Mouse (Mus musculus): Measurements from ENCODE around the gene Resf1. TPM values are rescaled to one million over a fixed set of nuclear protein-coding genes. Genes with fewer than 3 reads are reported as not detected.
"Not testable (repeated sequence)": the region's sequence is repeated elsewhere in the genome, so short reads cannot be mapped to it uniquely, and the experiment has no call there.

Gene Resf1
- polyA plus RNA-seq (2015; fragmentation: Nextera tagmentation; extraction: Ambion mirVana) = 38.4 and 44.8 TPM in 2 replicates

DNA sequence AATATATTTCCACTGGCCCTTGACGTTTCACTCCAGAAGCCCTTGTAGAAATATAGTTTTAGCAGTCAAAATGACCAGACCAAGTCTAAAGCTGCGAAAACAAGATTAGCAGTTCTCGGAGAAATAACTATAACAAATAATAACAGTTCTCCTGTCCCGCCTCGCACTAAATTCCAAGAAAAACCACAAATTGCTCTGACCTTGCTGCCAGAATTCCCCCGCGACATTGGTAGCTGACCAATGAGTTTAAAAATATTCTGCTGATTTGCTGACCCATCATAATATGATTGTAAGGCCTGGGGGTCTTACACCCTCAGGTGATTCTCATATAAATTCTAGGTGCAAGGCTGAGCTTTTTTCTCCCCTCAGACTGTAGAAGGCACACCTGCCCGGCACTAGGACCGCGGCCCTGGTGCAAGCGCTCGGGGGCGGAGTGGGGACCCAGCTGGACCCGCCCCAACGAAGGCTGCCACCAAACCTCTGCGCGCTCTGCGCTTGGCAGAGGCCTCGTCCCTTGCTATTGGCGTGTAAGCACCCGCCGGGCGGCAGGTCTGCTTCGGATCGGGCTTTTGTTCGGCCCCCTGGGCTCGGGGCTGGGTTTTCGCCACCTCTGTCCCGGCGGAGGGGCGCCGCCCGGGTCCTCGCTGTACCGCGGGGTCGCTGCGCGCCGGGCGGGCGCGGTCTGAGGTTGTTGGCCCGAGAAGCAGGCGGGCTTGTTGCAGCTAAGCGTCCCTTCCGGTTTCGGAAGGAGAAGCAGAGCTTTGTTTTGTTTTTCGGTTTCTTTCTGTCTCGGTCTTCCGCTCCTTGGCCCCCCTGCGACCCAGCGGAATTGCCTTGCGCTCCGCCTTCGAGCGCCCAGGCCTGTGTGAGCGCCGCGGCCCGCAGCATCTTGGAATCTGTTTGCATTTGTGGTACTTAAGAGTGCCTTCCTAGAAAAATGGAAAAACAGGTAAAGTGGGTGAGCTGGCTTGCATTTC, at the start of gene Resf1:
Resf1 (plus strand) TSS at position 459 of the 977 bp plus-strand sequence.
- Histone ChIP-seq H3K27me3 (no peaks in the 10 kb centered on the region), H3K27ac (peak within 1 kb of the TSS; percentile 100), H3K9ac (peak within 1 kb of the TSS; percentile 98), H3K36me3 (peaks cover 18% of the 10 kb centered on the region), H3K4me1 (peaks cover 14% of the 10 kb centered on the region), H3K4me3 (peak within 1 kb of the TSS; percentile 98), H3K4me2 (peak within 1 kb of the TSS; percentile 58), H3K9me3 (no peaks in the 10 kb centered on the region)
- 3% methylated on average over 61 of the region's 61 CpGs for WGBS
- ATAC-seq (ENCODE audit: borderline replicate concordance, extremely low read depth, low FRiP score, low TSS enrichment) = peak; percentile 99

DNA sequence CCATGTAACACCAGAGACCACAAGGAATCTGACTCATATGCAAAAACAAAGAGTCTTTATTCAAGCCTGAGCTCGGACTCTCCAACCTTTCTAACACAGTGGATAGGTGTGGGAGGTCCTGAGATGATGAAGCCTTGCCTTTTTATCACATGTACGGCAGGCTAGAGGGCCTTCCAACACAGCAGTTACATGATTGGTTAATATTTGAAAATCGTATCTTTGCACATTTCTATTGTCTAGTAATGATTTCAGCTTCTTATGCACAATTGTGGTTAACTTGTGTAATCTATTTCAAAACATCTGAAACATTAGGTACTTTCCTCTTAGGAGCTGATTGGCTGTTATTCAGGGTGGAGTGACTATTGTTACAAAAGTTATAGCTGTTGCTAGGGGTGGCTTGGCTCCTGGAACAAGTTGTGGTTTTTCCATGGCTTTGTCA, 48.4 kb upstream of the Resf1 start:
- Histone ChIP-seq H3K4me2 (no peak overlapping the region), H3K9me3 (no peaks in the 10 kb centered on the region), H3K36me3 (no peaks in the 10 kb centered on the region), H3K27ac (no peak overlapping the region), H3K9ac (no peak overlapping the region), H3K4me1 (no peaks in the 10 kb centered on the region), H3K27me3 (no peaks in the 10 kb centered on the region), H3K4me3 (no peak overlapping the region)
- 68% methylated on average over 3 of the region's 3 CpGs for WGBS
- no peak for ATAC-seq (ENCODE audit: borderline replicate concordance, extremely low read depth, low FRiP score, low TSS enrichment)

GRCm38 (mm10) chr6:149267951-149268350, 41.3 kb upstream of the Resf1 start:
- H3K4me3 ChIP-seq = no peak overlapping the region
- no peak for ATAC-seq (ENCODE audit: borderline replicate concordance, extremely low read depth, low FRiP score, low TSS enrichment)

GRCm38 (mm10) chr6:149278248-149278731, 30.9 kb upstream of the Resf1 start:
- H3K4me3 ChIP-seq = no peak overlapping the region
- ATAC-seq (ENCODE audit: borderline replicate concordance, extremely low read depth, low FRiP score, low TSS enrichment) = no peak
- no peak overlapping the region for H3K9ac ChIP-seq
- H3K4me2 ChIP-seq = no peak overlapping the region
- no peaks in the 10 kb centered on the region for H3K36me3 ChIP-seq
- 33% methylated on average over 2 of the region's 2 CpGs for WGBS
- H3K27ac ChIP-seq = no peak overlapping the region
- no peaks in the 10 kb centered on the region for H3K27me3 ChIP-seq
- no peaks in the 10 kb centered on the region for H3K9me3 ChIP-seq
- no peaks in the 10 kb centered on the region for H3K4me1 ChIP-seq

More at GRCm38 (mm10) chr6:149267951-149268350, 41.3 kb upstream of the Resf1 start:
- no peak overlapping the region for H3K27ac ChIP-seq
- H3K36me3 ChIP-seq = no peaks in the 10 kb centered on the region
- H3K4me1 ChIP-seq = no peaks in the 10 kb centered on the region
- H3K9ac ChIP-seq = no peak overlapping the region
- H3K27me3 ChIP-seq = no peaks in the 10 kb centered on the region
- no peaks in the 10 kb centered on the region for H3K9me3 ChIP-seq
- no peak overlapping the region for H3K4me2 ChIP-seq

- no peaks in the 10 kb centered on the region for H3K27me3 ChIP-seq
- no peak overlapping the region for H3K4me2 ChIP-seq
- H3K36me3 ChIP-seq = no peaks in the 10 kb centered on the region
- H3K27ac ChIP-seq = no peak overlapping the region
- no peak overlapping the region for H3K9ac ChIP-seq
- no peaks in the 10 kb centered on the region for H3K4me1 ChIP-seq
- no peaks in the 10 kb centered on the region for H3K9me3 ChIP-seq
- H3K4me3 ChIP-seq = no peak overlapping the region
- ATAC-seq (ENCODE audit: borderline replicate concordance, extremely low read depth, low FRiP score, low TSS enrichment) = no peak
- 77% methylated on average over 1 of the region's 1 CpGs for WGBS
Measured at GRCm38 (mm10) chr6:149278866-149279265, 30.3 kb upstream of the Resf1 start.

DNA sequence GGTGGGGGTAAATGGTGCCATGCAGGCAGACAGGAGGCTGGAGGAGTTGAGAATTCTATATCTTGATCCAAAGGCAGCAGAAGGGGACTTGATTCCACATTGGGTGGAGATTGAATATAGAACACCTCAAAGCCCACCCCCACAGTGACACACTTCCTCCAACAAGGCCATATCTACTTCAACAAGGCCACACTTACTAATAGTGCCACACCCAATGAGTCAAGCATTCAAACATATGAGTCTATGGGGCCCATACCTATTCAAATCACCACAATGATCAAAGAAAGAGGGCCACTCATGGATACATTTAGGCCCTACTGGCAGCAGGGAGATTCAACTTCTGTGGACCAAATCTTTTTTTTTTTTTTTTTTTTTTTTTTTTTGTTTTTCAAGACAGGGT, 28.7 kb upstream of the Resf1 start:
- Histone ChIP-seq H3K27ac (no peak overlapping the region), H3K36me3 (no peaks in the 10 kb centered on the region), H3K4me3 (no peak overlapping the region), H3K4me1 (no peaks in the 10 kb centered on the region), H3K27me3 (no peaks in the 10 kb centered on the region), H3K9me3 (no peaks in the 10 kb centered on the region), H3K9ac (no peak overlapping the region), H3K4me2 (no peak overlapping the region)
- no peak for ATAC-seq (ENCODE audit: borderline replicate concordance, extremely low read depth, low FRiP score, low TSS enrichment)

DNA sequence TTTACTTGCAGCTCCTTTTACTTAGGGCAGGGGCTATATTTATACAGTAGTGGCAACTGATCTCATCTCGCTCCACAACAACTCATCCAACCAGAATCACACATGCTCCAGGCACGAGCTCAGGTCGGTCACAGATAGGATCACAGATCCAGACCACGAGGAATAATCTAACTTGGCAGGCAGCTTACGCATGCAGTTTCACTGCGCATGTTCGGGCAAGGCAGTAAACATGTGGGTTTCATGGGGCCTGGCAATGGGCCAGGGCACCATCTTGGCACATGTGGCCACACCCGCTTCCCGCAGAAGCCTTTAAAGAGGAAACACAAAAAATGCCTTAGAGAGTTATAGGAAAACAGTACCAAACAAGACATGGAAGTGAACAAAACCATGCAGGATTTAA, 21.0 kb upstream of the Resf1 start:
- H3K9ac ChIP-seq; H3K36me3 ChIP-seq; H3K4me2 ChIP-seq; H3K4me1 ChIP-seq; H3K4me3 ChIP-seq; ATAC-seq (ENCODE audit: borderline replicate concordance, extremely low read depth, low FRiP score, low TSS enrichment); H3K27ac ChIP-seq; H3K9me3 ChIP-seq; H3K27me3 ChIP-seq: not testable (repeated sequence)
- 88% methylated on average over 9 of the region's 9 CpGs for WGBS

DNA sequence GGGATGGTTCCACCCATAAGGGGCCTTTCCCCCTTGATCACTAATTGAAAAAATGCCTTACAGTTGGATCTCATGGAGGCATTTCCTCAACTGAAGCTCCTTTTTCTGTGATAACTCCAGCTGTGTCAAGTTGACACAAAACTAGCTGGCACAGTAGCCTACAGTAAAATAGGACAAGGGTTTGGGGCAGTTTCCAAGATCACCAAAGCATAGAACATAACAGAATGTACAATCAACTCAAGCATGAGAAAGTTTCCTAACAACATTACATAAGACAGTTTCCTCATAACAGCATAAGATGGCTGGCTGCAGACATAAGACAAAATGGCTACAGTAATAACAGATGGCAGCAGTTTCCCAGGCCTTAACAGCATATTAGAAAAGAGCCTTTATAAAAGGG, 6.0 kb upstream of the Resf1 start:
- H3K27ac ChIP-seq; ATAC-seq (ENCODE audit: borderline replicate concordance, extremely low read depth, low FRiP score, low TSS enrichment); H3K27me3 ChIP-seq: not testable (repeated sequence)

GRCm38 (mm10) chr6:149307092-149307491, 2.1 kb upstream of the Resf1 start:
- WGBS = 79% methylated on average over 2 of the region's 2 CpGs
- H3K27ac ChIP-seq = no peak overlapping the region
- no peak overlapping the region for H3K4me3 ChIP-seq
- H3K4me1 ChIP-seq = peaks cover 14% of the 10 kb centered on the region
- no peak for ATAC-seq (ENCODE audit: borderline replicate concordance, extremely low read depth, low FRiP score, low TSS enrichment)
- H3K9ac ChIP-seq = no peak overlapping the region
- H3K27me3 ChIP-seq = no peaks in the 10 kb centered on the region
- H3K36me3 ChIP-seq = peaks cover 10% of the 10 kb centered on the region
- H3K4me2 ChIP-seq = no peak overlapping the region
- no peaks in the 10 kb centered on the region for H3K9me3 ChIP-seq

More for the DNA sequence above, 6.0 kb upstream of the Resf1 start:
- not testable (repeated sequence) for H3K4me2 ChIP-seq, H3K9me3 ChIP-seq, H3K4me1 ChIP-seq, H3K36me3 ChIP-seq, H3K4me3 ChIP-seq, H3K9ac ChIP-seq

GRCm38 (mm10) chr6:149307801-149308200, 1.4 kb upstream of the Resf1 start:
- no peak overlapping the region for H3K27ac ChIP-seq

DNA sequence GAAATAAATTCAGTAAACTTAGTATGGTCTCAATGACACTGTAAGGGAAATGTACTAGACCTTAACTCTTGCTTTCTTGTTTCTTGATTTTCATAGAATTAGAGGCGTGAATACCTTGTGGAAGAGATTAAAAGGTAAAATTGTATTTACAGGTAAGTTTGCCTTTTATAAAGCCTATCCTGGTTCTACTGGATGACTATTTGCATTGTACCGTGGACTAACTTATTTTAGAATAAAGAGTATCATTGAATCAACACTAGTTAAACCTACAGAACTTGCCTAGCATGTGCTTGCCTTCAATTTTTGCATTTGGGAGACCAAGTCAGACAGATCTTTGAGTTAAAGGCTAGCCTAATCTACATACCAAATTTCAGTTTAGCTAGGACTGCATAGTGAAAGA, 1.0 kb downstream of the Resf1 start:
- peaks cover 26% of the 10 kb centered on the region for H3K36me3 ChIP-seq
- peak overlapping the region; percentile 98 for H3K4me3 ChIP-seq
- peak overlapping the region; percentile 58 for H3K4me2 ChIP-seq
- no peaks in the 10 kb centered on the region for H3K9me3 ChIP-seq
- H3K4me1 ChIP-seq = peaks cover 14% of the 10 kb centered on the region
- H3K27ac ChIP-seq = peak overlapping the region; percentile 100; the same call in 1 of the 2 replicates
- no peaks in the 10 kb centered on the region for H3K27me3 ChIP-seq
- peak overlapping the region; percentile 98 for H3K9ac ChIP-seq
- no peak for ATAC-seq (ENCODE audit: borderline replicate concordance, extremely low read depth, low FRiP score, low TSS enrichment)
- 31% methylated on average over 2 of the region's 2 CpGs for WGBS

More at GRCm38 (mm10) chr6:149307801-149308200, 1.4 kb upstream of the Resf1 start:
- H3K9me3 ChIP-seq = no peaks in the 10 kb centered on the region
- no peak for ATAC-seq (ENCODE audit: borderline replicate concordance, extremely low read depth, low FRiP score, low TSS enrichment)
- no peaks in the 10 kb centered on the region for H3K27me3 ChIP-seq
- no peak overlapping the region for H3K4me3 ChIP-seq
- H3K36me3 ChIP-seq = peaks cover 12% of the 10 kb centered on the region
- WGBS = 53% methylated on average over 2 of the region's 2 CpGs
- no peak overlapping the region for H3K4me2 ChIP-seq
- H3K4me1 ChIP-seq = peaks cover 14% of the 10 kb centered on the region
- H3K9ac ChIP-seq = no peak overlapping the region

DNA sequence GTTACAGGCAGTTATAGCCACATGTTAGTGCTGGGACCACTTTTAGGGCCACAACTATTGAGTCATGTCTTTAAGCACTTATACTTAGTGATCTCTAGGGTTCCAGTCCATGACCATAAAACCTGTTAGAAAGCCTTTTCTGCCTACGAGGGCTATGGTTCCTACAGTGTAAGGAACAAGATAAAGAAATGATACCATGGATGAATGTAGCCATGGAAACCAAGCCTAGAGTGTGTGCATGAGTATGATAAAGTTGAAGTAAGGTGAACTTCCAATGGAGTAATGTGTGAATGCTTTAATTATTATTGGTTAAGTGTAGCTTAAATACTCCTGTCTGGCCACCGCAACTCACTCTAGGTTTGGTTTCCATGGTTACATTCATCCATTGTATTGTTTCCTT, 1.8 kb downstream of the Resf1 start:
- Histone ChIP-seq H3K36me3 (peaks cover 33% of the 10 kb centered on the region), H3K4me3 (peak overlapping the region; percentile 98; the same call in 1 of the 2 replicates), H3K9ac (no peak overlapping the region), H3K4me1 (peaks cover 14% of the 10 kb centered on the region), H3K4me2 (peak overlapping the region; percentile 58), H3K27ac (no peak overlapping the region), H3K9me3 (no peaks in the 10 kb centered on the region), H3K27me3 (no peaks in the 10 kb centered on the region)
- no peak for ATAC-seq (ENCODE audit: borderline replicate concordance, extremely low read depth, low FRiP score, low TSS enrichment)
- 73% methylated on average over 2 of the region's 2 CpGs for WGBS
